Mouse (Mus musculus): ENCODE results near the gene Whrn. TPM values are rescaled to one million over a fixed set of nuclear protein-coding genes. Genes with fewer than 3 reads are reported as not detected.

The Whrn gene
- polyA plus RNA-seq, 1 experiment = 13.0 TPM

GRCm38 (mm10) chr4:63420143-63420920 lies 75.5 kb downstream of the Whrn start:
- WGBS = 78% methylated on average over 14 of the region's 14 CpGs
- Histone ChIP-seq H3K4me1 (ENCODE audit: control insufficient read depth, insufficient read depth, low read length) (no peaks in the 10 kb centered on the region), H3K4me3 (replicated peaks; ENCODE audit: control insufficient read depth, low read depth, low read length) (no peak overlapping the region), H3K27ac (ENCODE audit: control insufficient read depth, insufficient read depth, low read depth, low read length, poor library complexity) (no peak overlapping the region)
- TF ChIP-seq POLR2A (IDR thresholded peaks at IDR 0.05; ENCODE audit: borderline replicate concordance, control insufficient read depth, low read depth, low read length) = no peak
- TF ChIP-seq CTCF (IDR thresholded peaks at IDR 0.05; ENCODE audit: control insufficient read depth, insufficient read depth, low read length) = no peak

DNA sequence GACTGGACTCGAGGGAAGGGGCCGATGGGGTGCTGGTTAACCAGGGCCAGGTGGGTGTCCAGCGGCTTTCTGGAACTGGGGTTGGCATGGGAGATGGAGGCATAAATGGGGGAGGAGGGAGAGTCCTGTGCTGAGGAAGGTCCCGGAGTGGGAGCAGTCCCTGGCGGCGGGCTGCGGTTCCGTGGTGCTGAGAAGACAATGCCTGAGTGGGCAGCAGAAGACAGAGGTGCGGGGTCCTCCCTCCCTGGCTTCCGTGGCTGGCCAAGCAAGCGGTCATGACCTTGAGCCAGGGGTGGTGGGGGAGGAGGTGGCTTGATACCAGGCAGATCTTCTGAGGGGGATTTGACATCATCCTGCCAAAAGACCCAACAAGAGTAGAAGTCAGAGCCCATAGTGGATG lies 77.5 kb downstream of the Whrn start:
- WGBS = 90% methylated on average over 11 of the region's 11 CpGs

GRCm38 (mm10) chr4:63417318-63417957 lies 78.4 kb downstream of the Whrn start:
- TF ChIP-seq POLR2A (IDR thresholded peaks at IDR 0.05; ENCODE audit: borderline replicate concordance, control insufficient read depth, low read depth, low read length) (no peak), CTCF (IDR thresholded peaks at IDR 0.05; ENCODE audit: control insufficient read depth, insufficient read depth, low read length) (peak; percentile 87)
- 32% methylated on average over 9 of the region's 9 CpGs for WGBS
- Histone ChIP-seq H3K4me3 (replicated peaks; ENCODE audit: control insufficient read depth, low read depth, low read length) (no peak overlapping the region), H3K27ac (ENCODE audit: control insufficient read depth, insufficient read depth, low read depth, low read length, poor library complexity) (no peak overlapping the region), H3K4me1 (ENCODE audit: control insufficient read depth, insufficient read depth, low read length) (no peaks in the 10 kb centered on the region)

More for the DNA sequence above, 77.5 kb downstream of the Whrn start:
- no peaks in the 10 kb centered on the region for H3K4me1 ChIP-seq (ENCODE audit: control insufficient read depth, insufficient read depth, low read length)
- H3K4me3 ChIP-seq (replicated peaks; ENCODE audit: control insufficient read depth, low read depth, low read length) = no peak overlapping the region
- H3K27ac ChIP-seq (ENCODE audit: control insufficient read depth, insufficient read depth, low read depth, low read length, poor library complexity) = no peak overlapping the region
- no peak for TF ChIP-seq POLR2A (IDR thresholded peaks at IDR 0.05; ENCODE audit: borderline replicate concordance, control insufficient read depth, low read depth, low read length)
- no peak for TF ChIP-seq CTCF (IDR thresholded peaks at IDR 0.05; ENCODE audit: control insufficient read depth, insufficient read depth, low read length)

DNA sequence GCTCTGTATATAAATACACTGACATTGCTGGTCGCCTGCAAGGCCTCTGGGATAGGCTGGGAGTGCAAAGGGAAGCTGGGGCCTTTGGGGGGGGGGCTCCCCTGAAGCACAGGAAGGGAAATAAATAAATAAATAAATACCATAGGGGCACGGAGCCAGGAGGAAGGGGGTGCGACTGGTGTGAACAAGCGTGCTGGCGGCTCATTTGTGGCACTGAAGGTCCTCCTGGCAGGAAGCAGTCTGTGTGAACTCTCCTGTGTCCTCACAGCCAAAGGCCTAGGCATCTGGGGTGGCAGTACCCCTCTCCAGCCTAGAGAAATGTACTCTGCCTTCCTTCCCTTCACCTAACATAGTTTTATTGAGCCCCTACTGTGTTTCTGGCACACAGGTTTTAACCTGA lies 80.8 kb downstream of the Whrn start:
- 23% methylated on average over 5 of the region's 5 CpGs for WGBS
- TF ChIP-seq CTCF (IDR thresholded peaks at IDR 0.05; ENCODE audit: control insufficient read depth, insufficient read depth, low read length) = no peak
- Histone ChIP-seq H3K4me1 (ENCODE audit: control insufficient read depth, insufficient read depth, low read length) (no peaks in the 10 kb centered on the region), H3K27ac (ENCODE audit: control insufficient read depth, insufficient read depth, low read depth, low read length, poor library complexity) (no peak overlapping the region), H3K4me3 (replicated peaks; ENCODE audit: control insufficient read depth, low read depth, low read length) (no peak overlapping the region)

DNA sequence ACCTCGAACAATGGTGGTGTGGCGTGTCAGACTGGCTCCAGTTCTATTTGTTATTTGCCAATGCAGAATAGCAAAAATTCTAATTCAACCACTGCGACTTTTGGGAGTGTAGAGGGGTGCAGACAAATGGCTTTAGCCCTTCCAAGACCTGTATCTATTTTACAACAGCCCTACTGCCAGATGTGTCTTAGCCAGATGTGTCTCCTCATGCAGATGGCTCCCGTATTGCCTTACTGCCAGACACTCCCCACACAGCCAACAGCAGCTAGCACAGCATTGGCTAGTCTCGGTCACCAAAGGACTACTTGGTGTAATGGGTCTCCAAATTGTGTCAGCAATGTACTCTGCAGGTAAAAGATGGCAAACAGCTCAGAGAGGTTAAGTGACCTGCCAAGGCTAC lies 84.6 kb downstream of the Whrn start:
- Histone ChIP-seq H3K4me1 (ENCODE audit: control insufficient read depth, insufficient read depth, low read length) (peaks cover 2% of the 10 kb centered on the region; the same call in 1 of the 2 replicates), H3K4me3 (replicated peaks; ENCODE audit: control insufficient read depth, low read depth, low read length) (no peak overlapping the region), H3K27ac (ENCODE audit: control insufficient read depth, insufficient read depth, low read depth, low read length, poor library complexity) (no peak overlapping the region)
- TF ChIP-seq POLR2A (IDR thresholded peaks at IDR 0.05; ENCODE audit: borderline replicate concordance, control insufficient read depth, low read depth, low read length) (no peak), CTCF (IDR thresholded peaks at IDR 0.05; ENCODE audit: control insufficient read depth, insufficient read depth, low read length) (no peak)
- WGBS = 77% methylated on average over 5 of the region's 5 CpGs

GRCm38 (mm10) chr4:63410583-63410934 lies 85.2 kb downstream of the Whrn start:
- H3K4me1 ChIP-seq (ENCODE audit: control insufficient read depth, insufficient read depth, low read length) = peaks cover 7% of the 10 kb centered on the region
- peak overlapping the region; percentile 59 for H3K27ac ChIP-seq (ENCODE audit: control insufficient read depth, insufficient read depth, low read depth, low read length, poor library complexity)
- H3K4me3 ChIP-seq (replicated peaks; ENCODE audit: control insufficient read depth, low read depth, low read length) = peak overlapping the region; percentile 77
- TF ChIP-seq POLR2A (IDR thresholded peaks at IDR 0.05; ENCODE audit: borderline replicate concordance, control insufficient read depth, low read depth, low read length) (peak; percentile 60; the same call in 1 of the 2 replicates), CTCF (IDR thresholded peaks at IDR 0.05; ENCODE audit: control insufficient read depth, insufficient read depth, low read length) (no peak)
- WGBS = under 1% methylated on average over 19 of the region's 19 CpGs

- Histone ChIP-seq H3K4me3 (replicated peaks; ENCODE audit: control insufficient read depth, low read depth, low read length) (peak overlapping the region; percentile 77), H3K4me1 (ENCODE audit: control insufficient read depth, insufficient read depth, low read length) (peaks cover 7% of the 10 kb centered on the region), H3K27ac (ENCODE audit: control insufficient read depth, insufficient read depth, low read depth, low read length, poor library complexity) (peak overlapping the region; percentile 59)
- under 1% methylated on average over 39 of the region's 39 CpGs for WGBS
- TF ChIP-seq POLR2A (IDR thresholded peaks at IDR 0.05; ENCODE audit: borderline replicate concordance, control insufficient read depth, low read depth, low read length) (peak; percentile 52; the same call in 1 of the 2 replicates), CTCF (IDR thresholded peaks at IDR 0.05; ENCODE audit: control insufficient read depth, insufficient read depth, low read length) (no peak)
These were observed 85.7 kb downstream of the Whrn start for GRCm38 (mm10) chr4:63409908-63410582.

- peak overlapping the region; percentile 6 for H3K27ac ChIP-seq (ENCODE audit: control insufficient read depth, insufficient read depth, low read depth, low read length, poor library complexity)
- WGBS = 2% methylated on average over 18 of the region's 18 CpGs
These were observed 86.4 kb downstream of the Whrn start for GRCm38 (mm10) chr4:63409317-63409907.

More at GRCm38 (mm10) chr4:63409317-63409907, 86.4 kb downstream of the Whrn start:
- TF ChIP-seq POLR2A (IDR thresholded peaks at IDR 0.05; ENCODE audit: borderline replicate concordance, control insufficient read depth, low read depth, low read length) (no peak), CTCF (IDR thresholded peaks at IDR 0.05; ENCODE audit: control insufficient read depth, insufficient read depth, low read length) (no peak)
- Histone ChIP-seq H3K4me3 (replicated peaks; ENCODE audit: control insufficient read depth, low read depth, low read length) (peak overlapping the region; percentile 77), H3K4me1 (ENCODE audit: control insufficient read depth, insufficient read depth, low read length) (peaks cover 9% of the 10 kb centered on the region)
